Mouse (Mus musculus) left cerebral cortex, postnatal 14 days (tissue): ENCODE data around the gene Gstm4. TPM values are rescaled to one million over a fixed set of nuclear protein-coding genes. Genes with fewer than 3 reads are reported as not detected.

Experiments used
- total RNA-seq, 2 experiments: library from RNA; stranded (reverse); gene quantifications; 2 replicates each; pipeline ENCODE4 v1.2.3; 2021

Gstm4 gene
- total RNA-seq, 2 experiments from 2014 or later, result 10.4 to 12.1 TPM

Other genes with a start within 250 kb of the Gstm4 start
- gene Eps8l3, start 167.7 kb downstream of the Gstm4 start, total RNA-seq, result not detected
- gene Gstm5, start 149.1 kb downstream of the Gstm4 start, total RNA-seq, result 100 to 1,000 TPM; 182 to 200 TPM
- 10 to 100 TPM; 66.3 to 66.4 TPM for gene Gstm7, start 113.1 kb downstream of the Gstm4 start, total RNA-seq
- 1 to 10 TPM; 3.4 to 3.8 TPM for gene Gstm6, start 101.1 kb downstream of the Gstm4 start, total RNA-seq
- not detected for gene Gstm3, start 75.6 kb downstream of the Gstm4 start, total RNA-seq
- gene Gstm2, start 58.4 kb downstream of the Gstm4 start, total RNA-seq, result 1 to 10 TPM; 3.3 TPM
- 10 to 100 TPM; 66.2 to 73.0 TPM for gene Gstm1, start 26.9 kb downstream of the Gstm4 start, total RNA-seq
- gene Ampd2, start 41.8 kb upstream of the Gstm4 start, total RNA-seq, result 10 to 100 TPM; 43.3 to 50.8 TPM
- gene Gnat2, start 47.9 kb upstream of the Gstm4 start, total RNA-seq, result not detected
- 10 to 100 TPM; 31.1 to 34.1 TPM for gene Gnai3, start 101.3 kb upstream of the Gstm4 start, total RNA-seq
- gene Gpr61, start 110.0 kb upstream of the Gstm4 start, total RNA-seq, result 10 to 100 TPM; 19.7 to 21.0 TPM
- gene Amigo1, start 141.4 kb upstream of the Gstm4 start, total RNA-seq, result 10 to 100 TPM; 55.3 to 57.7 TPM
- 10 to 100 TPM; 13.7 to 14.7 TPM for gene Cyb561d1, start 156.3 kb upstream of the Gstm4 start, total RNA-seq
- gene Atxn7l2, start 166.0 kb upstream of the Gstm4 start, total RNA-seq, result 10 to 100 TPM; 22.5 to 23.0 TPM
- gene Sypl2, start 181.8 kb upstream of the Gstm4 start, total RNA-seq, result 1 to 10 TPM; 1.1 to 1.3 TPM
- 10 to 100 TPM; 83.4 to 89.6 TPM for gene Psma5, start 212.0 kb upstream of the Gstm4 start, total RNA-seq
- 100 to 1,000 TPM; 245 to 264 TPM for gene Sort1, start 239.2 kb upstream of the Gstm4 start, total RNA-seq